Mouse (Mus musculus) embryonic fibroblast, embryonic 13.5 days (primary cell): ENCODE data around the gene Stkld1. TPM values are rescaled to one million over a fixed set of nuclear protein-coding genes. Genes with fewer than 3 reads are reported as not detected.
A peak's percentile ranks its signal among the peaks of the same experiment; 100 is the strongest.

Experiments used
- H3K27ac ChIP-seq: 2 replicates; pipeline ENCODE4 v1.5.1; 2012; ENCODE audit warnings: low read length, control low read depth, inconsistent platforms; ENCODE audit not compliant: insufficient read depth
- H3K4me1 ChIP-seq: 2 replicates; pipeline ENCODE4 v1.6.1; 2011; ENCODE audit warnings: low read length; ENCODE audit not compliant: control insufficient read depth, insufficient read depth
- H3K4me3 ChIP-seq: 2 replicates; pipeline ENCODE4 v1.5.1; 2011; ENCODE audit warnings: mild to moderate bottlenecking, control low read depth, low read length; ENCODE audit not compliant: insufficient read depth
- CTCF ChIP-seq: IDR thresholded peaks from 2 replicates; pipeline ENCODE4 v1.5.1; 2011; ENCODE audit warnings: mild to moderate bottlenecking, control low read depth, low read length, moderate library complexity, borderline replicate concordance; ENCODE audit not compliant: insufficient read depth
- POLR2A ChIP-seq: IDR thresholded peaks from 2 replicates; pipeline ENCODE4 v1.6.1; 2011; ENCODE audit warnings: low read depth, mild to moderate bottlenecking, control low read depth, low read length, moderate library complexity
- polyA plus RNA-seq: library from polyadenylated mRNA; stranded (reverse); fragments of >200 nt; gene quantifications from 2 replicates; pipeline ENCODE4 v1.2.4, GENCODE M21; 2011; ENCODE audit warnings: low read depth; ENCODE audit not compliant: missing spikeins, insufficient read length

The Stkld1 gene
- polyA plus RNA-seq, 1 experiment: not detected

- peaks cover 6% of the 10 kb centered on the region; the same call in 1 of the 2 replicates for H3K4me1 ChIP-seq
- no peak overlapping the region for H3K27ac ChIP-seq
- TF ChIP-seq POLR2A (no peak), CTCF (peak; percentile 90)
- no peak overlapping the region for H3K4me3 ChIP-seq
Observed at GRCm38 (mm10) chr2:26907109-26907508, 26.7 kb upstream of the Stkld1 start.

- no peak for TF ChIP-seq POLR2A
- no peak for TF ChIP-seq CTCF
- no peak overlapping the region for H3K27ac ChIP-seq
- H3K4me3 ChIP-seq: peak overlapping the region; percentile 87
- H3K4me1 ChIP-seq: peaks cover 2% of the 10 kb centered on the region
Observed at GRCm38 (mm10) chr2:26908710-26909386, 25.0 kb upstream of the Stkld1 start.

- TF ChIP-seq CTCF: no peak
- TF ChIP-seq POLR2A: no peak
- peak overlapping the region; percentile 87 for H3K4me3 ChIP-seq
- peak overlapping the region; percentile 28; the same call in 1 of the 2 replicates for H3K27ac ChIP-seq
- H3K4me1 ChIP-seq: peaks cover 2% of the 10 kb centered on the region
Observed at GRCm38 (mm10) chr2:26909387-26909784, 24.5 kb upstream of the Stkld1 start.

- Histone ChIP-seq H3K4me3 (peak within 1 kb of the TSS; percentile 87), H3K4me1 (peaks cover 2% of the 10 kb centered on the region), H3K27ac (peak within 1 kb of the TSS; percentile 75)
- peak; percentile 82 for TF ChIP-seq POLR2A
- no peak for TF ChIP-seq CTCF
Observed at GRCm38 (mm10) chr2:26910124-26910993, 23.5 kb upstream of the Stkld1 start, which contains the start of the genes Med22 and Rpl7a. Gene Med22 (minus strand): TSS chr2:26910677. Gene Rpl7a (plus strand): TSS chr2:26910764.

- no peak for TF ChIP-seq CTCF
- peak; percentile 39; the same call in 1 of the 2 replicates for TF ChIP-seq POLR2A
- H3K27ac ChIP-seq: peak overlapping the region; percentile 75
- H3K4me1 ChIP-seq: peaks cover 2% of the 10 kb centered on the region
- peak overlapping the region; percentile 75 for H3K4me3 ChIP-seq
Observed at GRCm38 (mm10) chr2:26910994-26911765, 22.7 kb upstream of the Stkld1 start.

- no peak for TF ChIP-seq CTCF
- TF ChIP-seq POLR2A: no peak
- no peak overlapping the region for H3K27ac ChIP-seq
- H3K4me1 ChIP-seq: peaks cover 2% of the 10 kb centered on the region
- peak overlapping the region; percentile 75 for H3K4me3 ChIP-seq
Observed at GRCm38 (mm10) chr2:26912253-26912770, 21.5 kb upstream of the Stkld1 start.

- Histone ChIP-seq H3K4me3 (no peak overlapping the region), H3K4me1 (peaks cover 10% of the 10 kb centered on the region), H3K27ac (no peak overlapping the region)
- peak; percentile 9; the same call in 1 of the 2 replicates for TF ChIP-seq POLR2A
- no peak for TF ChIP-seq CTCF
Observed at GRCm38 (mm10) chr2:26913416-26914147, 20.3 kb upstream of the Stkld1 start.

GRCm38 (mm10) chr2:26914148-26914941, 19.5 kb upstream of the Stkld1 start:
- H3K4me1 ChIP-seq: peaks cover 8% of the 10 kb centered on the region

More at GRCm38 (mm10) chr2:26914148-26914941, 19.5 kb upstream of the Stkld1 start:
- no peak overlapping the region for H3K4me3 ChIP-seq
- no peak overlapping the region for H3K27ac ChIP-seq
- TF ChIP-seq POLR2A (no peak; the same call in 1 of the 2 replicates), CTCF (no peak)
